Mouse (Mus musculus) cortical plate, adult 2 months (tissue): ENCODE measurements around the gene Usp51. TPM values are rescaled to one million over a fixed set of nuclear protein-coding genes. Genes with fewer than 3 reads are reported as not detected.
"Not testable (repeated sequence)": the region's sequence is repeated elsewhere in the genome, so short reads cannot be mapped to it uniquely, and the experiment has no call there.

Experiments used
- H3K27ac ChIP-seq: fragments of 200-500 bp; 2 replicates; pipeline ENCODE4 v1.5.1; 2012; ENCODE audit warnings: low read length, control low read depth, inconsistent platforms; ENCODE audit not compliant: insufficient read depth
- H3K4me1 ChIP-seq: fragments of 200-500 bp; 2 replicates; pipeline ENCODE4 v1.6.1; 2011; ENCODE audit warnings: low read length; ENCODE audit not compliant: control insufficient read depth, insufficient read depth
- H3K4me3 ChIP-seq: fragments of 200-500 bp; 2 replicates; pipeline ENCODE4 v1.5.1; 2011; ENCODE audit warnings: mild to moderate bottlenecking, low read length, control low read depth; ENCODE audit not compliant: insufficient read depth
- CTCF ChIP-seq: fragments of 200-500 bp; IDR thresholded peaks from 2 replicates; pipeline ENCODE4 v1.5.1; 2011; ENCODE audit warnings: mild to moderate bottlenecking, control low read depth, low read length; ENCODE audit not compliant: insufficient read depth; ENCODE audit errors: extremely low read depth
- POLR2A ChIP-seq: fragments of 200-500 bp; IDR thresholded peaks from 2 replicates; pipeline ENCODE4 v1.6.1; 2011; ENCODE audit warnings: mild to moderate bottlenecking, low read length, control low read depth; ENCODE audit not compliant: insufficient read depth; ENCODE audit errors: extremely low read depth
- polyA plus RNA-seq: library from polyadenylated mRNA; depleted of rRNA; stranded (reverse); fragments of >200 nt; gene quantifications from 2 replicates; pipeline ENCODE4 v1.2.3, GENCODE M21; 2012; rRNA removed

Gene Usp51
- 0.59 and 0.67 TPM in 2 replicates for polyA plus RNA-seq

DNA sequence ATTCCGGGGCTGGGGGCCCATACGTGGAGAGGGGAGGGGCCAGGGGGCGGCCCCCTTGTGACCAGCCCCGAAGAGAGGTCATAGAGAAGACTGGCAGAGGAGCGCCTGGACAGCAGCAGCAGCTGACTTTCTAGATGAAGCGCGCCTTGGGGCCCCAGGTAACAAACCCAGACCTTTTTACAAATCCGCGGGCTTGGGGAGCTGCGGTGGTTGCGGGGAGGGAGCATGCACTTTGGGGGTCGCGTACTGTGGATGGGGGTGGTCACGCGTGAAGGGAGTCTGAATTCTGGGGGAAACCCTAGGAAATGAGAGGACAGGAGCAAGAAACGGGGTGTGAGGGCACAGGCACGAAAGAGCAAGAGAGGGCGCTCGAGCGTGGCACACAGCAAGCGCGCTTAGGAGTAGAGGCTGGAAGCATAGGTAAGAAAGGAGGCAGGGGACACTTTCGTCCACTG is at the start of gene Usp51:
Usp51 (plus strand) TSS at position 83 of the 455 bp plus-strand sequence.
- TF ChIP-seq CTCF (peak; percentile 20; the same call in 1 of the 2 replicates), POLR2A (no peak)
- no peaks in the 10 kb centered on the region for H3K4me1 ChIP-seq
- H3K4me3 ChIP-seq, result peak within 1 kb of the TSS; percentile 87
- 0 out of 2 replicates have a peak within 1 kb of the TSS, but pooled peaks have one; percentile 21 for H3K27ac ChIP-seq

DNA sequence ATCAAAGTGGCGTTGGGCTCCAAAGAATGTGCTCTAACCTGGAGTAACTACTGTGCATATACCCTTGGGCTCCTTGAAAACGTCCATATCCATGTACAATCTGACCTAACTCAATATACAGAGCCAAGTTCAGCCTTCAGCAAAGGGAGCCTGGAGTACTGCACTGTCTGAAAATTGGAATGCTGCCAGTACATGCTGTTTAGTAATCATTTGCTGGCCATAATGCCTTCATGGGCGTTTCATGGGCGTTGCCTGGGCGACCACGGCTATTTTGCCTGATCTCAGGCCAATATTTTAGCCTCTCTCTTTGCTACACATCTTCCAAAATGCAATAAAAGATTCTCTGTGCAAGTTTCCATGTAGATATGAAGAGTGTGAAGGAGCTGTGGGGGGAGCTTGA is 36.7 kb upstream of the Usp51 start:
- Histone ChIP-seq H3K4me3 (no peak overlapping the region), H3K4me1 (0 out of 2 replicates have a peak, but pooled peaks cover 1% of the 10 kb centered on the region), H3K27ac (no peak overlapping the region)
- TF ChIP-seq CTCF, result no peak
- no peak for TF ChIP-seq POLR2A

DNA sequence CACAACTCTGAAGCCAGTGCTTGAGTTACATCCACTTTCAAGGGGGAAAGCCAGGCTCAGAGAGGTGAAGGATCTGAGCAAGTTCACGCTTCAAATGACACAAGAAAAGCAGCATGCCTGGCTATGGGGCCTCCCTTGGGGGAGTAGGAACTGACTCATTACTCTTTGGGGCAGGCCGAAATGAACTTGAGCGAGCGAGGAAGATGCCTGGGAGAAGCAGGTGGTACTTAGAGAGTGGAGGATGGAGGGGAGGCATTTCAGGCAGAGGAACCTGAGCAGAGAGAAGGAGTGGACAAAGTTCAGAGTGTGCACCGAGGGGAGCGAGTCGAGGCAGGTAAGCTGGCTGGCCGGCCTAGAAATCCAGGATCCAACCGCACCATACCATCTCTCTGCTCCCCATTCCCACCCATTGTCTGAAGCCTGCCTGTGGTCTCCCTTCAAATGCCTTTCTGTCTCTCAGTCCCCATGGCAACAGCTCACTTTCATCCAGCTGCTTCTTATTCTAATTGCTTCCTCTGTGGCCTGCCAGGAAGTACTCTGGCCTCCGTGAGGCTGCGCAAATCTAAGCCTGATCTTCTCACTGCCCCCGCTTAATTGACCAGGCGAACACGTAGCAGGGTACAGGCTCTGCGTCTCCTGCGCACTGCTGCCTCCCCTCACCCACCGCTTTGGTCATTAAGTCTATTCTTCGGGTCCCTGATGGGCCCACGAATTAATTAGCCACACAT is 32.6 kb upstream of the Usp51 start:
- H3K27ac ChIP-seq, H3K4me1 ChIP-seq, H3K4me3 ChIP-seq: not testable (repeated sequence)

DNA sequence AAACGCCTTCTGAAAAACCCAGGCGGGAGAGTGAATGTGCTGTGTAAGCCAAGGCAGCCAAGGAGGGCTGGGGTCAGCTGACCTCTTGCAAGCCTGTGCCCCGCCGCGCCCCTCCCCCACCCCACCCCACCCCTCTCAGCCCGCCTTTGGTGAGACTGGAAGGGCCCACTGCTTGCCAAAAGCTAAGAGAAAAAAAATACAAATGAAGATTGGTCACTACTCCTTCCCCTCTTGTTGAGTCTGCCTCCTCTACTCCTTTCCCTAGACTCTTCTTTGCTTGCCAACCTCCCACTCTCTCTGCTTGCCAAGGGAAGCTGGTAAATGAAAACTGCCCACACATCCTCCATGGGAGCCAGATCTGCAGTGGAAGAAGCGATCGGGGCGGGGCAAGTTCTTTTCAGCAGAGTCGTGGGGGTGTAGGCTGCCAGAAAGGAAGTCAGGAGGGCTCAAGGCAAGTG is 32.0 kb upstream of the Usp51 start:
- H3K27ac ChIP-seq, result 0 out of 2 replicates have a peak overlapping the region, but pooled peaks have one; percentile 0
- no peak overlapping the region for H3K4me3 ChIP-seq
- H3K4me1 ChIP-seq, result peaks cover 1% of the 10 kb centered on the region; the same call in 1 of the 2 replicates
- TF ChIP-seq CTCF, result no peak
- TF ChIP-seq POLR2A, result no peak

DNA sequence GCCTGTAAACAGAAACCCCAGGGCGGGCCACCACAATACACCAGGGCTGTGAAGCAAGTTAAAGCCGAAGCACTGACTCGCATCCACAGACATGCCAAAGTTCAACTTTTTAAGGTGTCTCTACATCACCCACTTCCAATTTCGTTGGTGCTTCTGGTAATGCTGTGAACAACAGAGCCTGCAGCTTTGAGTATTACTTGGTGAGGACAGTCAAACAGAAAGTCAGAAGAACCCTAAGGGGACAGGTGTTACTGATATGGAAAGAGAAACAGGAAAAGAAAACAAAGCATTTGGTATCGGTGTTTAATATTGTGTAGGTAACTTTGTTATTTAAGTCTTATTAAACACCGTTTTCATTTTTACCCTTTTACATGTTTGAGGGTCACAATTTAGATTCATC is 29.7 kb upstream of the Usp51 start:
- H3K27ac ChIP-seq, result no peak overlapping the region
- TF ChIP-seq POLR2A, result no peak
- TF ChIP-seq CTCF, result no peak
- no peak overlapping the region for H3K4me3 ChIP-seq
- H3K4me1 ChIP-seq, result peaks cover 1% of the 10 kb centered on the region; the same call in 1 of the 2 replicates

DNA sequence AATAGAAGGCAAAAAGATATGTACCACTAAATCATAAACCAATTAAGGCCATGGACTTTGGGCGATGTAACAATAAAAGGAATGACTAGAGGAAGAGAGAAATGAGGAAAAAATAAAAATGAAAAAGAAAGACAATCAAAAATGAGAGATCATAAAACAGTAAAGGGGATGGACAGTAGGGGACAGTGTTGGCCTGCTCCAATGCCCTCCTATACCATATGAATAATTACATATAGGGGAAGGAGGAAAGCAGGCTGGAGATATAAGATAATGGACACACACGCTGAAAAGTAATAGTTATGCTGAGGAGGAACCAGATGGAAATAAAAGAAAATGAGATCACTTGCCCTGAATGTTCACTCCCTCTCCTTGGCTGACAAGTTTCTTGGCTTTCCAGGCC is 21.3 kb upstream of the Usp51 start:
- no peak for TF ChIP-seq CTCF
- no peak for TF ChIP-seq POLR2A
- no peak overlapping the region for H3K27ac ChIP-seq
- no peak overlapping the region for H3K4me3 ChIP-seq
- H3K4me1 ChIP-seq, result no peaks in the 10 kb centered on the region

DNA sequence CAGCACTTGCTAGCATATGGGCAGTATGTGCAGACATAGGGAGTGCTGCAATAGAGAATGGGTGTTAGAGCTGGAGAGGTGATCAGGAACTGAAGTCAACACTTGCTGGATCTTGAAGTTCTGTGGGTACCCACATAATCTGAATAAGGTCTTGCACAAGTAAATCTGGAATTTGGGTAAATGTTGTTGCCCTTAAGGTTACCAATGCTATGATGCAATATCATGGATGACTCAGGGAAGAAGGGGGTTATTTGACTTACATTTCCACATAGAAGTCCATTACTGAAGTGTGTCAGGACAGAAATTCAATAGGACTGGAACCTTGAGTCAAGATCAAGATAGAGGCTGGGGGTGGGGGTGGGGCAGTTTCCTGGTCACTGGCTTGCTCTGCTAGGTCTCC is 16.4 kb upstream of the Usp51 start:
- H3K4me3 ChIP-seq, H3K4me1 ChIP-seq, H3K27ac ChIP-seq: not testable (repeated sequence)

DNA sequence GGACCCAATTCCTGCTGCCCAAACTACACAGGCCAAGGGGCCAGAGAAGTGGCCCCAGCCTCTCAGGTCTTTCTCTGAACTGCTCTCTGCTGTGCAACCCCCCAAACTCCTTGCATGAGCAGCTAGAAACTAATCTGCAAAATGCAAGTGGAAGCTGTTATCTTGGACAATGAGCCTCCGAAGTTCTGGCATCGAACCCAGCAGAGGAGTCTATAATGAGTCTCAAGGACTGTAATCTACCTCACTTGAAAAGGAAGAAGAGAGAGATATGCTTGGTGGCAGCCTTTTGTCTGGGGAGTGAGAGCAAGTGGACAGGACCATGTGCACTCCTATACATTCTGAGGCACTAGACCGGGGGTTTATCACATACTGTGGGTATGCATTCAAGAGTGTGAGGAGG is 10.2 kb upstream of the Usp51 start:
- H3K4me1 ChIP-seq, H3K4me3 ChIP-seq: not testable (repeated sequence)

DNA sequence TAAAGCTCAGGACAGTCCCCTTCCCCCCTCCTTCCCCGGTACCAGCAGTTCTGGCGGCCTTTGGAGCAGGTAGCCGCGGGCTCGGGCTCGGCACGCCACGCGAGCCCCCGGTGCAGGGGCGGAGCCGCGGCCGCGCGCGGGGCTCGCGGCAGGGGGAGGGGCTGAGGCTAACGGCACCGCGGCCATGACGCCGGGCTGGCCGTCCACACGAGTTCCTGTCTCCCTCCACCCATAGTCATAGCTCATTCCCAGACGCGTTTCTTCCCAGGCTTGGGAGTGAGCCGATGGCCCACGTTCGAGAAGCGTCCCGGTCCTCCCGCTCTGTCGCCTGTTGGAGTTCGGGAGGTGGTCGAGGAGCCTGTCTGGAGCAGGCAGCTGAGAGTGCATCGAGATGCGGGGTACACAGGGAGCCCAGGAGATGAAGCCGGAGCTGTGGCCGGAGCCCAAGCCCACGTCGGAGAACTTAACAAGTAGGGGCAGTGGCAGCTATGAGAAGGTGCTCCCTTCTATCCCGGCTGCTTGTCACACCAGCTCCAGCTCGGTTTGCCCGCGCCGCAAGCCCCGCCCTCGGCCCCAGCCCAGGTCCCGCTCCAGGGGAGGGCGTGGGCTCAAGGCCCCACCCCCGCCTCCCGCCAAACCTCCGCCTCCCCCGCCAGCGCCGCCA is 884 bp downstream of the Usp51 start:
- H3K4me1 ChIP-seq, result no peaks in the 10 kb centered on the region
- TF ChIP-seq POLR2A, result no peak
- H3K27ac ChIP-seq, result 0 out of 2 replicates have a peak overlapping the region, but pooled peaks have one; percentile 21
- H3K4me3 ChIP-seq, result peak overlapping the region; percentile 87

More for the DNA sequence above, 10.2 kb upstream of the Usp51 start:
- not testable (repeated sequence) for H3K27ac ChIP-seq

DNA sequence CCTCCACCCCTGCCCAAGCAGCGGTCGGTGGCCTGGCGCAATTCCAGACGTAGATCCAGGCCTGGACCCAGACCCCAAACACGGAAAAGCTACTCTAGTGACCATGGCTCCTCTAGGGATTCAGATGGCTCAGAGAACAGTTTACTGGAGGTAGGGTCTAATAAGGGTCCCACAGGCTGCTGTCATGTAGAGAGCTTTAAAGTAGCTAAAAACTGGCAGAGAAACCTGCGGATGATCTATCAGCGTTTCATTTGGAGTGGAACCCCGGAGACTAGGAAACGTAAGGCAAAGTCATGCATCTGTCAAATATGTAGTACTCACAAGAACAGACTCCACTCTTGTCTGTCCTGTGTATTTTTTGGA is 1.4 kb downstream of the Usp51 start:
- no peak overlapping the region for H3K27ac ChIP-seq
- no peaks in the 10 kb centered on the region for H3K4me1 ChIP-seq
- peak overlapping the region; percentile 87 for H3K4me3 ChIP-seq
- no peak for TF ChIP-seq POLR2A
- TF ChIP-seq CTCF, result no peak

DNA sequence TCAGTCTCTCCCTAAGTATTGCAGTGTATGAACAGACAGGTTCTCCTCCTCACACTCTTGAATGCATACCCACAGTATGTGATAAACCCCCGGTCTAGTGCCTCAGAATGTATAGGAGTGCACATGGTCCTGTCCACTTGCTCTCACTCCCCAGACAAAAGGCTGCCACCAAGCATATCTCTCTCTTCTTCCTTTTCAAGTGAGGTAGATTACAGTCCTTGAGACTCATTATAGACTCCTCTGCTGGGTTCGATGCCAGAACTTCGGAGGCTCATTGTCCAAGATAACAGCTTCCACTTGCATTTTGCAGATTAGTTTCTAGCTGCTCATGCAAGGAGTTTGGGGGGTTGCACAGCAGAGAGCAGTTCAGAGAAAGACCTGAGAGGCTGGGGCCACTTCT is 19.0 kb downstream of the Usp51 start:
- H3K27ac ChIP-seq, H3K4me1 ChIP-seq, H3K4me3 ChIP-seq: not testable (repeated sequence)

DNA sequence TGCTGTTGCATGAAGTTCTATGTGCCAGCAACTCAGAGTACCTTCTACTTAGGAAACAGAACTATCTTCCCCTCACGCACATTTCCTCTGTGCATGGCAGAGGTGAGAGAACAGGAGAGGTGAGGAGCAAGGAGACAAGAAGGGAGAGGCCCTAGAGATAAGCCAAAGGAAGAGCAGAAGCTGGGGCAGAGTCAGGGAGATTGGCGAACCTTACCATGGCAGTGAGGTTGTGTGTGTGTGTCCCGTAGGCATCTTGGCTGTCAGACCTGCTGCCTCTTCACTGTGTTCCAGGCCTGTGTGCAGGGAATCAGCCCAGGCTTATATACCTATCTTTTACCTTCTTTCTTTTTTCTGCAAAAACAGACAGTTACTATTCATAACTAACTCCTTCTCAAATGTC is 19.4 kb downstream of the Usp51 start:
- not testable (repeated sequence) for H3K4me1 ChIP-seq

DNA sequence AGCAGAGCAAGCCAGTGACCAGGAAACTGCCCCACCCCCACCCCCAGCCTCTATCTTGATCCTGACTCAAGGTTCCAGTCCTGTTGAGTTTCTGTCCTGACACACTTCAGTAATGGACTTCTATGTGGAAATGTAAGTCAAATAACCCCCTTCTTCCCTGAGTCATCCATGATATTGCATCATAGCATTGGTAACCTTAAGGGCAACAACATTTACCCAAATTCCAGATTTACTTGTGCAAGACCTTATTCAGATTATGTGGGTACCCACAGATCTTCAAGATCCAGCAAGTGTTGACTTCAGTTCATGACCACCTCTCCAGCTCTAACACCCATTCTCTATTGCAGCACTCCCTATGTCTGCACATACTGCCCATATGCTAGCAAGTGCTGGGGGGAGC is 25.3 kb downstream of the Usp51 start:
- not testable (repeated sequence) for H3K4me3 ChIP-seq, H3K4me1 ChIP-seq, H3K27ac ChIP-seq

More for the DNA sequence above, 19.4 kb downstream of the Usp51 start:
- H3K4me3 ChIP-seq, H3K27ac ChIP-seq: not testable (repeated sequence)
